Mouse (Mus musculus) retina, adult 2 months (tissue): ENCODE results near the gene Cldn34b3.
"Not testable (repeated sequence)": the region's sequence is repeated elsewhere in the genome, so short reads cannot be mapped to it uniquely, and the experiment has no call there.

Experiments used
- DNase-seq: peaks from one replicate; pipeline ENCODE4 v3.0.0-alpha.2; 2012; ENCODE audit warnings: low read depth, low spot score

The Cldn34b3 gene

DNA sequence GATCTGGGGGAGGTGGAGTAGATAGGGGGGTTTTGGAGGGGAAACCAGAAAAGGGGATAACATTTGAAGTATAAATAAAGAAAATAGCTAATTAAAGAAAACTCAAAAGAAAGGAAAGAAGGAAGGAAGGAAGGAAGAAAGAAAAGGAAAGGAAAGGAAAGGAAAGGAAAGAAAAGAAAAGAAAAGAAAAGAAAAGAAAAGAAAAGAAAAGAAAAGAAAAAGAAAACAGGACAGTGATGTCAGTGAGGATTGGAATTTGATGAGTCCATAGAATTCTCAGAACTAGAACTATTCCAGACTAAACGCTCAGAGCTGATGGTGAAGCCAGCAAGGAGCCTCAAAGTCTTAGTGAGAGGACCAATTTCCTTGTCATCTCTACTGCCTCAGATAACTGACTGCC lies at the start of gene Cldn34b3:
Gene Cldn34b3 (plus strand): TSS at position 301 of the 400 bp plus-strand sequence.
- DNase-seq: not testable (repeated sequence)
